Mouse (Mus musculus) lung, postnatal 10 days (tissue): ENCODE results near the gene Pnpo.

Experiments
- DNase-seq: peaks from one replicate; pipeline ENCODE4 v3.0.0; 2021

The Pnpo gene

GRCm38 (mm10) chr11:96935872-96936650, 7.7 kb downstream of the Pnpo start:
- no peak for DNase-seq

GRCm38 (mm10) chr11:96934921-96935356, 8.8 kb downstream of the Pnpo start:
- peak; percentile 92 for DNase-seq

GRCm38 (mm10) chr11:96933562-96934276, 10.1 kb downstream of the Pnpo start:
- no peak for DNase-seq

GRCm38 (mm10) chr11:96931327-96932062, 12.3 kb downstream of the Pnpo start:
- DNase-seq = peak; percentile 87

- DNase-seq = no peak
Measured at GRCm38 (mm10) chr11:96929766-96930331, 13.9 kb downstream of the Pnpo start.

GRCm38 (mm10) chr11:96929096-96929765, 14.6 kb downstream of the Pnpo start:
- DNase-seq = peak; percentile 46

- DNase-seq = no peak
Measured at GRCm38 (mm10) chr11:96928691-96929090, 15.1 kb downstream of the Pnpo start.

GRCm38 (mm10) chr11:96928088-96928487, 15.7 kb downstream of the Pnpo start, which contains the start of gene Prr15l:
TSS of gene Prr15l (plus strand) at chr11:96928104.
- no peak for DNase-seq

- no peak for DNase-seq
Measured at GRCm38 (mm10) chr11:96926587-96926986, 17.2 kb downstream of the Pnpo start.

GRCm38 (mm10) chr11:96925469-96926148, 18.2 kb downstream of the Pnpo start:
- DNase-seq = no peak

- DNase-seq = no peak
Measured at GRCm38 (mm10) chr11:96924861-96925260, 18.9 kb downstream of the Pnpo start.

GRCm38 (mm10) chr11:96919003-96919402, 24.8 kb downstream of the Pnpo start:
- DNase-seq = no peak

GRCm38 (mm10) chr11:96917415-96917814, 26.4 kb downstream of the Pnpo start:
- DNase-seq = no peak

- DNase-seq = no peak
Measured at GRCm38 (mm10) chr11:96916885-96917396, 26.8 kb downstream of the Pnpo start.

GRCm38 (mm10) chr11:96916044-96916884, 27.5 kb downstream of the Pnpo start, which contains the start of gene Cdk5rap3:
TSS of gene Cdk5rap3 (minus strand) at chr11:96916496.
- DNase-seq = peak; percentile 100

GRCm38 (mm10) chr11:96912682-96913081, 31.1 kb downstream of the Pnpo start:
- DNase-seq = no peak

GRCm38 (mm10) chr11:96910003-96910402, 33.8 kb downstream of the Pnpo start:
- peak; percentile 88 for DNase-seq

GRCm38 (mm10) chr11:96908594-96908993, 35.2 kb downstream of the Pnpo start:
- no peak for DNase-seq

- DNase-seq = peak; percentile 35
Measured at GRCm38 (mm10) chr11:96906431-96907161, 37.2 kb downstream of the Pnpo start.
